Mouse (Mus musculus) activated CD4-positive, CD25-positive, alpha-beta regulatory T cell, adult 4 months (primary cell): ENCODE data around the gene Gm21704. TPM values are rescaled to one million over a fixed set of nuclear protein-coding genes. Genes with fewer than 3 reads are reported as not detected.
"Not testable (repeated sequence)": the region's sequence is repeated elsewhere in the genome, so short reads cannot be mapped to it uniquely, and the experiment has no call there.

Experiments used
- ATAC-seq: one replicate; pipeline ENCODE4 v1.8.0; 2017
- polyA plus RNA-seq, 2 experiments: library from polyadenylated mRNA; unstranded; fragments of 100-300 nt; shearing (Covaris generic); gene quantifications; one replicate each; pipeline ENCODE4 v1.2.1; 2017

Gene Gm21704
- polyA plus RNA-seq, result not detected

DNA sequence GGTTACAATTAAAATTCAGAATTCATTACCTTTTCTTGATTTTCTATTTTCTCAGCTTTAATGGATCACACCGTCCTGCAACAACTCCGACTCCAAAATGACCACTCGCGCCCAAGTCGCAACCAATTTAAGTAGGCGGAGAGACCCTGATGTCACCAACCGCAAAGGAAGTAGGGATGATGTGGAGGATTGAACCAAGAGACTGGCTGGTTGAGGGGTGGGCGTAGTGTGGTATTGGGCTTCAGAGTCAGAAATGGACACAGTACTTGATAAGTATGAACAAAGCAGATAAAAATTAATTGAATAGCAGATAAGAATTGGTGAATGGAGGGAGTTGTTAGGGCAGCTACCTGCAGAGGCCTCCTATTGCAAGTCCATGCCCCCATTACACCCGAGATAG is at the start of gene Gm21704, which contains the start of gene Gm21708:
Gene Gm21704 (minus strand): TSS at position 101 of the 400 bp plus-strand sequence.
Gene Gm21708 (minus strand): TSS at position 101 of the 400 bp plus-strand sequence.
- ATAC-seq, result not testable (repeated sequence)

GRCm38 (mm10) chrY:3345229-3345628 is 64.7 kb downstream of the Gm21704 start, which contains the start of gene Gm21693:
Gm21693 (minus strand) TSS chrY:3345329.
- ATAC-seq, result not testable (repeated sequence)

- ATAC-seq, result not testable (repeated sequence)
These were observed 69.3 kb downstream of the Gm21704 start for GRCm38 (mm10) chrY:3340661-3341060.

Other genes with a start within 250 kb of the Gm21704 start
- not detected for gene Gm21677, start 103.7 kb downstream of the Gm21704 start, polyA plus RNA-seq
- gene Gm21693, start 64.8 kb downstream of the Gm21704 start, polyA plus RNA-seq, result not detected
- gene Gm21708, start within 50 bp of the Gm21704 start, polyA plus RNA-seq, result not detected